Mouse (Mus musculus) c-Kit-positive CD71-positive TER-119-positive erythroid progenitor cells, embryonic 14.5 days (primary cell): ENCODE measurements around the gene Ankrd11.

Source experiments
- DNase-seq: peaks from one replicate; pipeline ENCODE4 v3.0.0-alpha.2; 2013; ENCODE audit warnings: low spot score

Gene Ankrd11

DNA sequence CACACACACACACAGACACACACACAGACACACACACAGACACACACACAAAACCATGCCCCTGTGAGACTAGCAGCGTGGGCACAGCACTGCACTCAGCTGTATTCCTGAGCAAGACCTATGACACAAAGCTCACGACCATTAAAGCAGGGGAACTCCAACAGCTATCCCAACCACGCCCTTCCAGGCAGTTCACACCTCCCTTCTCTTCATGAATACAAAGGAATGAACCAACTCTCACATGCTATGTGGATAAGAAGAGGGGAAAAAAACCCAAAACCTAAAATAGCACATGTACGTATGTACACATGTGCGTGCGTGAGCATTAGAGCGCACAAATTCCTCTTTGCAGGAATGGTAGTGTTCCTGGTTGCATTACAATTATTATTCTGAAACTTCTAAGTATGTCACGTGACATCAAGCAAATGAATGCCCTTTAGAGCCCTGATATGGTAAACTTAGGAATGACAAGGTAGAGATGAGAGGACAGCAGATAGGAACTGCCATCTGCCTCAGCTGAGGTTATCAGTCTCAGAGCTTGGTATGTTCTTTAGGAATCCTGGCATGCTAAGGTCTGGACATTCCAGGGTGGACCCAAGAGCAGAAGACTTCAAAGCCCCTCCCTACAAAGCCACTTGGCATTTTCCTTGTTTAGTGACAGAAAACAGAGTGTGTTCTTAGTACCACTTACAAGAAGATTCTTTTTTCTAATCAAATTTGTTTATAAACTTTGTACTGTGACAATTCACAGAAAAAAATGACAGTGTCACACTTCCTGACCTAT, 115.9 kb downstream of the Ankrd11 start:
- no peak for DNase-seq

DNA sequence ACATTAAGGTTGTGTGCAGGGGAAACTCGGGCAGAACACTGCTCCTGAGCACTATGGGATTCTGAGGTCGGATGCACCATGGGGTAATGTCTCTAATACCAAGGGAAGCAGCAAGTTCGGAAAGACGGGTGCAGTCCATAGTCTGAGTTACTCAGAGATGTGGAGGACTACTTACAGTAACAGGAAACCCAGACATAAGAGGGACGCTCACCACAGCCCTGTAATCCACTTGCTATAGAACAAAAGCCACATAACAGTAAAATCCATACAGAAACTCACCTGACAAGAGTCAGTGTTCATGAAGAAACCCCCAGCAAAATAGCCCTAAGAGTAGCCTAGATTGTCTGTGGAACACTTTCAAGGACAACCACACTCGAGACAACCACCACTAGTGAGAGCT, 118.0 kb downstream of the Ankrd11 start:
- DNase-seq, result no peak

DNA sequence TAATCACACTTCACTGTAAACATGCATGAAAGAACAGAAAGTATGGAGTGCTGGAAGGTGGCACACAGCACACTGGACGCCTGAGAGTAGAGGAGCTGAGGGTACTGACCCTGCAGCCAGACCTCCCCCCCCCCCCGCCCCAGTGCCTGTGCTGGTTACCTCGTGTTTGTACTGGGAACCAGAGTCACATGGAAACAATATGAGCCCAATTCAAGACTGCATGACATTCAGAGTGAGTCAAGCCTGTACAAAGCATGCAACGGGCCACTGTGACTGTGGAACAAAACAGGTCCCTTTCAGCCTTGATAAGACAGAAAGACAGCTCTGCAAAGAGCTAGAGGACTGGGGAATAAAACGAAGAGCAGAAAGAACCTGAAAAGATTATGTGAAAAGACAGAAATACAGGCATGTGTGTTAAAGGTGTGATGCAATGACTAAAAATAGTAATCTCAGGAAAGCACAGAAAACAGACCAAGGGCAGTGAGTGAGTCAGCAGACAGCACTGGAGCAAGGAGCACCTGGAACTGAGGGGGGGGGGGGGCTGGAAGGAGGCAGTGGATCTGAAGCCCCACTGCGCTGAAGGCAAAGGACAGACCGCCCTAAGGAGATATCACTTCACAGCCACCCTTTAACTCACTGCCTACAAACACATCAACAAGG, 118.5 kb downstream of the Ankrd11 start:
- no peak for DNase-seq

DNA sequence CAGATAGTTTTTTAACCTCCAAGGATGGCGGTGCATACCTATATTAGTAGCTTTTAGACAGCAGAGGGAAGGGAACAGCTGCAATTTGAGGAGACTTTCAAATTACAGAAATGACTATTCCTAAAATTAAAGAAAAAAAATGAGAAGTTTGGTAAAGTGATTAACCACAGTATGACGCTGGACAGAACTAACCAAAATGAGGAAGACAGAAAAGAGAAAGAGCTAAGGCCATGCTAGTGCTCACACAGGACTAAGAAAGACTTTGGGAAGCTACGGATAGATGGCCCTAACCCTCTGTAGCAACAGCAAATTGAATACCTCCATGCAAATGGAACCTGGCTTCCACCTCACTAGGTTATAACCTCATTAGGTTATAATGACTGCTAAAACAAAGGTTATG, 119.1 kb downstream of the Ankrd11 start:
- no peak for DNase-seq

DNA sequence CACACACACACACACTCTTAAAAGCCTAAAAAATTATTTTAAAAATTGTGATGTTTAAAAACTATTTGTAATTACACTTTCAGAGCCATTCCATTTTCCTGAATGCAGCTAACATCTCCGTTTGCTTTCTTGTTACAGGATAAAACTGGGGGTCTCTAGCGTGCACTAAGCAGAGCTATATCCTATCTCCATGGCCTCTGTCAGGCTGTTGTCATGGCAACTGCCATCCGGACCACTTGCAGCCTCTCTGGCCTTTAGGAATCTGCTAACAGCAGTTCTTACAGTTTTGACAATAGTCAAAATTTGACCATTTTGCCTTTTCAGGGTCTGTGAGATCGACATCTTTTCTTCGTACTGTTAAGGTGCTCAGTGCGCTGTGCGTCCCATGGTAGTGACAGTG, 121.2 kb downstream of the Ankrd11 start:
- no peak for DNase-seq

DNA sequence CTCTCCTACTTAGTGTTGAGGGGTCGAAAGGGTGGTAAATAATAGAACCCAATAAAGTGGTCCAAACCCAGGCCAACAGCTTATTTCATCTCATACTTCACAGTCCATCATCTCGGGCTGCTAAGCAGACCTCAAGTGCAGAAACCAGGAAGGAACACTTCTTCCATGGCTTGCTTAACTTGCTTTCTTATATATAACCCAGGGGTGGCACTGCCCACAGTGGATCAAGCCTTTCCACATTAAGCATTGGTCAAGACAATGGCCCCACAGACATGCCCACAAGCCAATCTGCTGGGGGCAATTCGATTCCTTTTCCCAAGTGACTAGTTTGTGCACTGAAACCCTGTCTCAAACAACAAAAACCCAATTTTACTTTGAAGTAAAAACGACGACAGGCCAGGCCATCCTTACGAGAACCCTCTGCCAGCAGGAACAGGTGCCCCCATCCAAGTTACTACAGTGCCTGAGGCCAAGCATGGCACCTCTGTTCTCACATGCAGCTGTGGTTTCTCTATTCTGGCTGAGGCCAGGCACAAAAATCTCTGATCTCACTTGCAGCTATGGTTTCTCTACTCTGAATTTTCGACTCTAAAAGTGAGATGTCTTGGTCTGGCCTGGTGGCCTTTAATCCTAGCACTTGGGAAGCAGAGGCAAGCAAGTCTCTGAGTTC, 123.5 kb downstream of the Ankrd11 start:
- no peak for DNase-seq

DNA sequence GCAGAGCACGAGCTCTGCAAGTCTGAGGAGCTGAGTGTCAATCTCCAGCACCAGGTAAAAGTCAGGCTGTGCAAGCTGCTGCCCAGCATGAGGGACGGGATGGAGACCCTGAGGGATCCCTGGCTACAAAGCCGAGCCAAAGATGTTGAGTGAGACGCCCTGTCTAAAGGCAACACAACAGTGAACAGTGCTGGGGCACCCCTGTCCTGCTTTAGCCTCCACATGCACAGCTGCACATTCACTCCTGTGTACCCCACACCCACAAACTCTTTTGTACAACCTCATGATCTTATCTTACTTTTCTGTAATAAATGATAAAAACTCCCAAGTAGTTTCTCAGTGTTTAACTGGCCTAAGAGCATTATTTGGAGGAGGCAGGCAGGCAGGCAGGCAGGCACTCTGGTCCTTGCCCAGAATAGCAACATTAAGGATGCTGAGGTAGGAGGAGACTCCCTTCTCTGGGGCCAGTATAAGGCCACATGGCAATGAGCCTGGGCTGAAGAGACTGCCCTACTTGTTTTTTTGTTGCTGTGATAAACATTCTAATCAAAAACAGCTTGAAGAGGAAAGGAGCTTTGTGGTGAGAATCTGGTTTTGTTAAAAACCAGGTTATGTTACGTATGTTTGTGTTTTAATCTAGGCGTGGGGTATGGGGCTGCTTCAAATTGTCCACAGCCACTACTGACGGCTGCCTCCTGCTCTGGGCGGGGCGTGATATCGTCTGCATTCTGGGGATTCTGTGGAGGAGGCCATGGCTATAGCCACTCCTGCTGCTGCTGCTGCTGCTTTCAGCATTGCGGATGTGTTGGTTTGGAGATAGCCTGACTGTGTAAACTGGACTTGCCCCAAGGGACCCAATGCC, 124.3 kb downstream of the Ankrd11 start:
- DNase-seq, result peak; percentile 26

DNA sequence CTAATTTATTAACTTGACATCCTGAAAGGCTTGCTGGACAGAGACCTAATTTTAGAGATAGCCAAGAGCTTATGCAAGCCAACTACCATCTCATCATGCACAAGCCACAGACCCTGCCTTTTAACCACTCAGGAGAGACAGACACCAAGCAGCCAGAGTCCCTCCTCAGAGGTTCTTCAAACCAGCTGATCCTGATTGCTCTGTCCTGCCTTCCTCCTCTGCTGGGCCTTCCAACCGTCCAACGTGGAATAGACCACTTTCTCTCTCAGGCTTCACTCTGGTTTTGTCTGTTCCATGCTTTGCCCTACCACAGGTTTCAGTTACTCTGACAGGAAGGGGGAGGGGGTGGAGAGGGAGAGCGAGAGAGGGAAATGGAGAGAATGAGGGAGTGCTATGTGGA, 125.3 kb downstream of the Ankrd11 start:
- no peak for DNase-seq

DNA sequence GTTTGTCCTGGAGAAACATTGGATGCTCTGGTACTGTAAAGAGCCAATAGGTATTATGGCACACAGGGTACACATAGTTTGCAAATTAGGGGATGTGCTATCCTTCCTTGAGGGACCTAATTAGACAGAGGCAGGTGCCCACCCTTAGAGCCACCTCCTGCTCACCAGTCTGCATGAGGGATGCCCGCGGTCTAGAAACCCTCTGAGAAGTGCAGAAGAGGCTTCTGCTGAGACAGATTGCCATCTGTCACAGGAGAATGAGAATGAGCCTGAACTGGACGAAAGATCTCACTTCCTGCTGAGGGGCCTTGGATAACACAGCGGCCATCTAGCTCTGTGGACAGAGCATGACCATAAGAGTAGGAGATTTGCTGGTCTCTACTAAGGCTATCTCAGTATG, 129.2 kb downstream of the Ankrd11 start:
- DNase-seq, result no peak

DNA sequence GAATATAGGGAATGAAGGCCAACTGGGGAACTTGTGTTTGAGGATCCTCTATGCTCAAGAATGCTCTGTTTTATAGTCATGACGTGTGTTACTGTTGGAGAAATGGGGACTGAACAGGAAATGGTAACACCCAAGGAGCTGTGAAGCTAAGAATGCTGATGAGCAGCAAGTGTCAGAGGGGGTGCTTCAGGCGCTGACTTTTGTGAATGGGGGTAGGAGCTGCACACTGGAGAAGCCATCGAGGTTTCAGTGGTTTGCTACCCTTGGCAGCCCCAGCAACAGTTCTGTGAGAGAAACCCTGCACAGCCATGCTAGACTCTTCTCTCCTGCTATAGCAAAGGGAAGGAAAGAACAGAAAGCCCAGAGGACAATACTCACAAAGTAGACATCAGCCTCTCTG, 129.9 kb downstream of the Ankrd11 start:
- DNase-seq, result no peak

DNA sequence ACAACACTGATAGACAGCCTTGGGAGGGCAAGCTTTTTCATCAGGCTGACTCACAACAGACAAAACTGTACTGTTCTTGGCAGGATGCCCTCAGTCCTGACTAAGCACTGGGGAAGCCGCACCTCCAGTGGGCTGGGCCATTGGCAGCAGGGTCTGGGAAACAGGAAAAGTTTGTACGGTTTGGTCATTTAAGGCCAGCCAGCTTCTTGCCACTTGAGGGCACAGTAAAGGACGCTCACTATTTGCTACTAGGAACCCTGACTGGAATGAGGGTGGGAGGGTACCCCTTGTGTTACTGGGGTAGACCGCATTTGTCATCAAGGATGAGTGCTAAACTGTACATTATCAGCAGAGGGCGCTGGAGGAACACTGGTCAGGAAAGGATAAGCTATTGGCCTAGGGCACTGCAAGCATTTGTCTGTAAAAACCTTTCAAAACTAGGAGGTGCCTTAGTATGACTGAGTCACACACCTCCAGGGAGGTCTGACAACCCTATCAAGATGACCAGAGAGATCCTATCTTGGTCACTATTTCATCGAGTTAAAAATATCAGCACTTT, 135.5 kb downstream of the Ankrd11 start:
- DNase-seq, result peak; percentile 77

DNA sequence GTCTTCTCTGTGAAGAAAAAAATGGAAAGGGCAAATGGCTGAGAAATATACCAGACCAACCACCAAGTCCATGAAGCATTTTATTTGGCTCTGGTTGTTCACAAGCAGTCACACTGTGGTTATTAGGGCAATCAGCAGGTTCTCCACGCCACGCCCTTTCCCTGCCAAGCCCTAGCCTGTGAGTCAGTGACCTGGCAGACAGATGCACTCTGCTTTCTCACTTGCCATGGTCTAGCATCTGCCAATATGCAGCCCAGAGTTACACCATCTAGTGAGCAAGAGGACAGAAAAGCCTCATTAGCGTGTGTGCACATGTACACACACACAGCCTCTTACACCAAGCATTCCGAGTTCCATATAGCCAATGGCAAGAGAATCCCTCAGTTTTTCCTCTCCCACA, 136.7 kb downstream of the Ankrd11 start:
- peak; percentile 15 for DNase-seq

DNA sequence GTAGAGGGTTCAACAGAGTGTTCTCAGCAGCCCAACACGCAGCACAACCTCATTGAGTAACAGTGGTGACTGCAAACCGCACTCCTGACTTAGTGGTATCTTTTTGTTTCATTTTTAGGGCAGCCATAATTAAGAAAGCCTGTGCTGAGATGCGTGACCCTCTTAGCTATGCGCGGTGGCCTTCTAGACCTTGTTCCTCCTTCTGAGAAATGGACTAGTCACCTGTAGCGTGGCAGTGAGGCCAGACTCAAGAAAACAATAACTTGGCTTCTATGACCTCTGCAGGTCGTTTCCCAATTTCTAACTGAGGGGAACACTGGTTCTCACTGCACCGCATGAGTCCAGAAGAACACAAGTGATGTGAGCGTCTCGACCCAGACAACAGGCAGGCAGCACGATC, 137.6 kb downstream of the Ankrd11 start:
- no peak for DNase-seq

DNA sequence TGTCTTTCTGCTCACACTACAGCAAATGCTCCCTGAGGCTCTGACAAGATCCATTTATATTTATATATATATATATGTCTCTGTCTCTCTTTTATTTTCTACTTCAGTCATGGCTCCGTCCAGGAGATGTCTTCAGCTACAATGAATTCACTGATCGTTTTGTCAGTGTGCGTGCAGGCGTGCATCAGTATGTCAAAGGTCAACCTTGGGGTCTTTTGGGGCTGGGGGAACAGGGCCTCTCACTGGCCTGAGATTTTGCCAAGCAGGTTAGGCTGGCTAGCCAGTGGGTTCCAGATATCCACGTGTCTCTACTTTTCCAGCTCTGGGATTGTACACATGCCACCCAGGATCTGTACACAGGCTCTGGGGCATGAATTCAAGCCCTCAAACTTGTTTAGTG, 139.1 kb downstream of the Ankrd11 start:
- no peak for DNase-seq

DNA sequence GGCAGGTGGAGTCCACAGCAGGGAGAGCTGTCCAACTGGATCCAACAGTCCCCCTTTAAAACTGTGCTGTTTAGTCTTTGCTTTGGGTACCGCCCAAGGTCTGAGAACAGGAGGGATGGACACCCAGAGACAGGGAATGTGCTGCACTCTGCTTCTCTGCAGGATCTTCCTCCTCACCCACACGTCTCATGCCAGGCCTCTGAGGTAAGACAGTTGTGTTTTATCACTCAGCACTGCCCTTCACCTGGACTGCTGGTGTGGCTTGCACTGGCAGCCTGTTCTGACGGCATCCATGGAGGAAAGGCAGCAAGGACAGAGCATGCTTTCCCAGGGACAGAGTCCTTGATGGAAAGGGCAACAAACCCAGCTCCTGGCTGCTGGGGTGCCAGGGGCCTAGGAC, 139.5 kb downstream of the Ankrd11 start:
- DNase-seq, result no peak

DNA sequence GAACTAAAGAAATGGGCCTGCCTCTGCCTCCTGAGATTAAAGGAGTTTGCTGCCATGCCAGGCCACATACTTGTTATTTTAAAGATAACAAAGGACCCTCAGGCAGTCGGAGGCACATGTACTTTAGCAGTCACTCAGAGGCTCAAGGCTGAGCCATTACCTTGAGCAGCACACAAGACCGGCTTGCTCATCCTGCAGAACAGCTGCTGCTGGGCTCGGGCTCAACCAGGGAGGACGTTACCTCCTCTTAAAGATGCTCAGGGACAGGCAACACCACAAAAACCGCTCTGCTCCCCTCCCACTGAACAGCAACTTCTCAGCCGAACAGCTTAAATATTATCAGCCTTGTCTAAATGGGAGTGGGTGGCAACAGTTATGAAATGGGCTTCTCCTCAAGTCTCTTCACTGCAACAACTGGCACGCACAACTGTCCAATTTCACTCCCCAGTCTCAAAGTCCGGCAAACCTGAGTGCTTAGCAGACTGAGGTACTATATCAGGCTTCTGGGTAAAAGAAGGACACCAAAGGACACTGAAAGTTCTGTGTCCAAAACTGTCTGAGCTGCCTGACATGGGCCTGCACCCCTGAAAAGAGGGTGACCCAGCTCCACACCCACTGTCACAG, 140.1 kb downstream of the Ankrd11 start:
- DNase-seq, result no peak

DNA sequence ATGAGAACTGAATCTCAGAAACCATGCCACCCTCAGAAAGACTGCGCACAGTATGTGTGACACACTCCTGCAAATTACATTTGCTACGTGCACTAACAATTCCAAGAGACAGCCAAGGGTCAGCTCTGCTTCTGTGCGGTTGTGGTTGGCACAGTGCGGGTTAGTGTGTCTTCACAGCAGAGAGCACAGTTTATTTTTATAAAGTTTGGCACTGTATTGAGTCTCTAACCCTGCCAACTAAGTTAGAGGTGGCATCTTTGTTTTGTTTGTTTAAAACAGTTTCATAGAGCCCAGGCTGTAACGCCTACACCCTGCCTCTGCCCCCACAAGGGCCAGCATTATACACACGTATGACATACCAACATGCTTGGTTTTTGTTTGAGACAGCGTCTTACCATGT, 140.6 kb downstream of the Ankrd11 start:
- no peak for DNase-seq

DNA sequence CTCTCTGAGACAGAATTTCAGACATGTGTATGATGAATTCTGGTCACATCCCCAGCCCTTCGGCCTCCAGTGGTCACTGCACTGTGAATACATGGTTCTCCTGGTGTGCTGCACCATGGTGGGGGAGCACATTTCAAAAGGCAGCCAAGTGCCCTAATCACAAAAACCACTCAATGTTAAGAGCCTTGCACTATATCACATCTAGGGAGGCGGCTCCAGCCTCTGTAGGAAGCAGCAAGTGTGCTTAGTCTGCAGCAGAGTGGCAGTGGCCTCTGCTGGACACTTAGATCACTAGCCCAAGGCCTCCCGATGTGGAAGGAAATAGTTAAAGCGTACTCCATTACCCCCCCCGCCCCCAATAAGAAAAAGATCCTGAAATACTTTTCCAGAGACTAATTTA, 143.0 kb downstream of the Ankrd11 start:
- no peak for DNase-seq

DNA sequence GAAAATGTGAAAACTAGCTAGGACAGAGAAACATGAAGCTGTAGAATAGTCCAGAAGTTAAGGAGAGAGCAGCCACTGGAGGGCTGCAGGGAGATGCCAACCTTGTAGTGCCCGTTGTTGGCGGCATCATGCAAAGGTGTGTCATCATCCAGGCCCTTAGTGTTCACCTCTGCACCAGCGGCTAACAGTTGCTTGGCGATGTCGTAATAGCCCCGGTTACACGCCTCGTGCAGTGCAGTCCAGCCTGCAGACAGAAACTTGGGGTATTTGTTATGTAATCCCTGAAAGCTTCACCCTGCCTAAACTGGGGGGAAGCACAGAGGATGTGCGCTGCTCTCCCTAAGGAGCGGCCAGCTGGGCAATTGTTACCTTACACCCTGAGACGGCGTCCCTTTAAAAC, 143.6 kb downstream of the Ankrd11 start:
- no peak for DNase-seq

DNA sequence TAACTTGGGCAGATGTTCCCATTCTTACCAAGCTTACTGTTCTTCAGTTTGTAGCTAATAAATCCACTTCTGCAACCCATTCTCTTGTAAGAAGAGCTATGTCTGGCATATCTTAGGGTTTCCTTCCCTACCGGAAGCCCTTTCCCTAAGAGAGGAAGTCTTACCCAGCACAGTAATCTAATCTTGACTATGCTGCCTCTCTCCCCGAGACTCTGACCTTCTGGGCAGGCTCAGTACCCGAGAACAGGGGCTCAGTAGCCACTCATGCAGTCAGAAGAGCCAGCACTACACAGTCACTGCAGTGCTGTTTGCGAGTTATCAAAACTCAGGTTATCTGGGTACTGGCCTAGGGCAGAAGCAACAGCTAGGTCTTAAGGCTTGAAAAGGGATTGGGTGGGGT, 144.1 kb downstream of the Ankrd11 start:
- no peak for DNase-seq

DNA sequence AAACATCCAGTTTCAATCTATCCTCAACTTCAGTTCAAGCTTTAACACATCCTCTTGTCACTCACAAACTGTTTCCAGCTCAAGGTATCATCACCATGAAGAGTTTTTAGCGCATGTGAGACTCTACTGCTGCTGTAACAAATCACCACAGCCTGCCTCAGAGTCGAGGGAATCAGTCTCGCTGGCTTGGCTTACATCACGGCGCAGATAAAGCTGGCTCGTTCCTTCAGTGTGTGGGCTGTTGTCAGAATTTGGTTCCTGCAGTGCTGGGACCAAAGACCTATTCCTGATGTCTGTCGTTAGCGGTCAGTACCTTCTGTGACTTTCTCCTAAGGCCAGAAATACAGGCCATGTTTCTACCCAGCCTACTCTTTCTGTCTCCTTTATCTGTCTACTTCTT, 144.9 kb downstream of the Ankrd11 start:
- DNase-seq, result no peak

DNA sequence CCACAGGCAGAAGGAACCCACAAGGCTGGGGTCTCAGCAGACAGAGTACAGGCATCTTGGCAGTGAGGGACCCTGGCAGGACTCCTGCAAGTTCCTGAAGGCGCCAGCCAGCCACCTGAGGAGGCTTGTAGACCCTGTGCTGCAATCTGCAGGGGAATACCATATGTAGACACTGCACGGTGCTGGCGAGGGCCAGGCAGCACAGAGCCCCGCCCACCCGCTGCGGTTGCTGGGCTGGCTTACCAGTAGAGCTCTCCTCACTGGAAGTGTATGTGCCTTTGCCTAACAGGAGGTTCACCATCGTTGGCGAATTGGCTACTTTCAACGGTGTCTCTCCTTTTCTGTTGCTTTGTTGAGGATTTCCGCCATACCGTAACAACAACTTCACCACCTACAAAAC, 145.8 kb downstream of the Ankrd11 start:
- DNase-seq, result no peak
